Mouse (Mus musculus) bone marrow, adult 2 months (tissue): ENCODE measurements around the gene Cep78. TPM values are rescaled to one million over a fixed set of nuclear protein-coding genes. Genes with fewer than 3 reads are reported as not detected.

Source experiments
- H3K27ac ChIP-seq: fragments of 200-500 bp; 2 replicates; pipeline ENCODE4 v1.5.1; 2012; ENCODE audit warnings: low read depth, mild to moderate bottlenecking, control low read depth, inconsistent platforms, low read length; ENCODE audit not compliant: control insufficient read depth, poor library complexity, insufficient read depth
- H3K4me1 ChIP-seq: fragments of 200-500 bp; 2 replicates; pipeline ENCODE4 v1.6.1; 2011; ENCODE audit warnings: low read length; ENCODE audit not compliant: control insufficient read depth, insufficient read depth
- H3K4me3 ChIP-seq: fragments of 200-500 bp; replicated peaks from 2 replicates; pipeline ENCODE3; 2011; ENCODE audit warnings: mild to moderate bottlenecking, low read depth, low read length, control low read depth; ENCODE audit not compliant: control insufficient read depth
- CTCF ChIP-seq: fragments of 200-500 bp; IDR thresholded peaks from 2 replicates; pipeline ENCODE4 v1.5.1; 2011; ENCODE audit warnings: low read length, control low read depth; ENCODE audit not compliant: control insufficient read depth, insufficient read depth
- POLR2A ChIP-seq: fragments of 200-500 bp; IDR thresholded peaks from 2 replicates; pipeline ENCODE4 v1.6.1; 2011; ENCODE audit warnings: low read depth, mild to moderate bottlenecking, control low read depth, low read length, borderline replicate concordance; ENCODE audit not compliant: control insufficient read depth
- WGBS: fragments of 180-500 bp; shearing (Covaris S2); methylation state at CpG from one replicate; pipeline ENCODE4 v1.1.7; 2018; 5-methylcytosine and 5-hydroxymethylcytosine counted together
- polyA plus RNA-seq: library from polyadenylated mRNA; stranded (reverse); fragments of >200 nt; gene quantifications from 2 replicates; pipeline ENCODE4 v1.2.4, GENCODE M21; 2011; ENCODE audit warnings: low replicate concordance; ENCODE audit not compliant: missing spikeins, insufficient read depth, insufficient read length

The Cep78 gene
- polyA plus RNA-seq, 1 experiment = 10.9 TPM

GRCm38 (mm10) chr19:15983739-15984344, 947 bp downstream of the Cep78 start:
- Histone ChIP-seq H3K4me1 (peaks cover 2% of the 10 kb centered on the region), H3K27ac (no peak overlapping the region), H3K4me3 (peak overlapping the region; percentile 48)
- WGBS = 66% methylated on average over 15 of the region's 15 CpGs
- no peak for TF ChIP-seq POLR2A
- no peak for TF ChIP-seq CTCF

GRCm38 (mm10) chr19:15982926-15983738, 1.7 kb downstream of the Cep78 start:
- H3K4me1 ChIP-seq = peaks cover 2% of the 10 kb centered on the region
- H3K4me3 ChIP-seq = no peak overlapping the region
- WGBS = 82% methylated on average over 10 of the region's 10 CpGs
- no peak for TF ChIP-seq CTCF
- no peak for TF ChIP-seq POLR2A
- H3K27ac ChIP-seq = no peak overlapping the region

- H3K27ac ChIP-seq = no peak overlapping the region
- H3K4me1 ChIP-seq = peaks cover 2% of the 10 kb centered on the region
- WGBS = 24% methylated on average over 4 of the region's 4 CpGs
- H3K4me3 ChIP-seq = no peak overlapping the region
- peak; percentile 29; the same call in 1 of the 2 replicates for TF ChIP-seq CTCF
- no peak for TF ChIP-seq POLR2A
These were observed 2.9 kb downstream of the Cep78 start for GRCm38 (mm10) chr19:15981861-15982260.

GRCm38 (mm10) chr19:15973365-15973764, 11.4 kb downstream of the Cep78 start:
- H3K4me1 ChIP-seq = no peaks in the 10 kb centered on the region
- no peak overlapping the region for H3K4me3 ChIP-seq
- WGBS = 87% methylated on average over 4 of the region's 4 CpGs
- no peak for TF ChIP-seq POLR2A
- no peak for TF ChIP-seq CTCF
- no peak overlapping the region for H3K27ac ChIP-seq

GRCm38 (mm10) chr19:15965082-15965481, 19.7 kb downstream of the Cep78 start:
- 57% methylated on average over 3 of the region's 3 CpGs for WGBS
- Histone ChIP-seq H3K27ac (peak overlapping the region; percentile 26; the same call in 1 of the 2 replicates), H3K4me1 (no peaks in the 10 kb centered on the region), H3K4me3 (no peak overlapping the region)
- TF ChIP-seq CTCF (peak; percentile 60; the same call in 1 of the 2 replicates), POLR2A (no peak)

GRCm38 (mm10) chr19:15964533-15964932, 20.3 kb downstream of the Cep78 start:
- H3K4me3 ChIP-seq = no peak overlapping the region
- WGBS = 80% methylated on average over 7 of the region's 7 CpGs
- H3K27ac ChIP-seq = peak overlapping the region; percentile 26; the same call in 1 of the 2 replicates
- TF ChIP-seq CTCF = no peak
- TF ChIP-seq POLR2A = no peak
- no peaks in the 10 kb centered on the region for H3K4me1 ChIP-seq

- WGBS = 86% methylated on average over 17 of the region's 17 CpGs
- Histone ChIP-seq H3K4me3 (no peak overlapping the region), H3K4me1 (no peaks in the 10 kb centered on the region), H3K27ac (no peak overlapping the region)
- TF ChIP-seq POLR2A (no peak), CTCF (no peak)
These were observed 21.6 kb downstream of the Cep78 start for GRCm38 (mm10) chr19:15963011-15963695.

- no peak overlapping the region for H3K27ac ChIP-seq
- H3K4me3 ChIP-seq = no peak overlapping the region
- 75% methylated on average over 13 of the region's 13 CpGs for WGBS
- H3K4me1 ChIP-seq = no peaks in the 10 kb centered on the region
- TF ChIP-seq CTCF (no peak), POLR2A (no peak)
These were observed 22.5 kb downstream of the Cep78 start for GRCm38 (mm10) chr19:15962313-15962712.
